Mouse (Mus musculus): ENCODE results near the gene Tas2r135.

DNA sequence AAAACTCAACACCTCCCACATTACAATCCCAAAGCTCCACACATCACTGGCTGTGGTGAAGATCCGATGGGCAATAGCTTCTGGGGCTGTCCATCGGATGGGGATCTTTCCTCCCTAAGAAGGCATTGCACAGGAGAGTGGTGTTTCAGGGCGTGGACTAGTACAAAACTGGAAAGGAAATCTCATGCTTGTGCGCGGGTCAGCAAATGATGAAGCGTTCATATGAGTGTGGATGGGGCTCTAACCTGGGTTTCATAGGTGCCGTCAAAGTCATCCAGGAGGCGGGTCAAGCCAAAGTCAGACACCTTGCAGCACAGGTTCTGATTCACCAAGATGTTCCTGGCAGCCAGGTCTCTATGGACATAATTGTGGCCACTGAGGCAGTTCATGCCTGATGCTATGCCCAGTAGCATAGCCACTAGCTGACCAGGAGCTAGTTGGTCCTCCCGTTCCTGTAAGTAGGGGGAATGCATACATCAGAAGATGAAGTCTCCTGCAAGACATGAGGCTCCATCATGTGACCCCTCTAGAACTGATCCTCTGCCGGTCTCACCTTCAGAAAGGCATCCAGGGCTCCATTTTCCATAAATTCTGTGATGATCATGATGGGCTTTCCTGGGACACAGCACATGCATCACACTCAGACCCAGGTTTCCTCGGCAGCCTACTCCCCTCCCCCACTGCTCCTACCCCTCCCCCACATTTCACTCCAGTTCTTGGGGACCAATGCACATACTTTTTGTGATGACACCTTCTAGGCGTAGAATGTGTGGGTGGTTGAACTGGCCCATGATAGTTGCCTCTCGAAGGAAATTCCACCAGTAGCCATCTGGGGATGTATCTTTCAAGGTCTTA, 44.0 kb upstream of the Tas2r135 start:
- no peak for TF ChIP-seq CTCF (IDR thresholded peaks at IDR 0.05)
- TF ChIP-seq EP300 (IDR thresholded peaks at IDR 0.05), result no peak

Measured in lung, postnatal 0 days (tissue).